Mouse (Mus musculus) bone marrow macrophage, adult 2 months (primary cell): ENCODE data around the gene Shisal2a. TPM values are rescaled to one million over a fixed set of nuclear protein-coding genes. Genes with fewer than 3 reads are reported as not detected.

Source experiments
- H3K27ac ChIP-seq: 2 replicates; pipeline ENCODE4 v1.5.1; 2012; ENCODE audit warnings: low read depth, low read length; ENCODE audit not compliant: insufficient read depth
- H3K4me1 ChIP-seq: 2 replicates; pipeline ENCODE4 v1.6.1; 2012; ENCODE audit warnings: low read length; ENCODE audit not compliant: control insufficient read depth, insufficient read depth
- H3K4me3 ChIP-seq: 2 replicates; pipeline ENCODE4 v1.5.1; 2012; ENCODE audit warnings: mild to moderate bottlenecking, low read length, moderate library complexity; ENCODE audit not compliant: insufficient read depth
- CTCF ChIP-seq: IDR thresholded peaks from 2 replicates; pipeline ENCODE4 v1.5.1; 2012; ENCODE audit warnings: low read depth, mild to moderate bottlenecking, low read length, moderate library complexity
- POLR2A ChIP-seq: IDR thresholded peaks from 2 replicates; pipeline ENCODE4 v1.6.1; 2012; ENCODE audit warnings: mild to moderate bottlenecking, low read depth, low read length, borderline replicate concordance
- polyA plus RNA-seq: library from polyadenylated mRNA; stranded (reverse); fragments of >200 nt; gene quantifications from 2 replicates; pipeline ENCODE4 v1.2.4, GENCODE M21; 2012; ENCODE audit not compliant: missing spikeins, insufficient read depth, insufficient read length

Shisal2a gene
- polyA plus RNA-seq, 1 experiment, result not detected

DNA sequence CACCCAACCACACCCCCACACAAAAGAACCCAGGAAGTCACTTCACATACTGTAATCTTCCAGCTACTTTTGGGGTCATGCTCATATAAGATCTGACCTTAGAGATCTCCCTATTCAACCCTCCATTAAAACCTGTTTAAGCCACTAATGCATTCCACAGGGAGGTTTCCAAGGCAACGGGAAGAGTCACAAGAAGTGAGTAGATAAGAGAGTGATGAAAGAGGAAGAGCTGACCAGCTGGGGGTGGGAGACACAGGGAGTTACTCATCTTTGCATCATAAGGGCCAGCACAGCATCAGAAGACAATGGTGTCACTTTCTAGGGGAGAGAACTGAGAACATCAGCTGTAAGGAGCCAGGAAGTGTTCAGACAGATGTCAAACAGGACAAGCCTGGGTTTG lies 3.0 kb downstream of the Shisal2a start:
- no peak overlapping the region for H3K4me3 ChIP-seq
- TF ChIP-seq POLR2A, result no peak
- TF ChIP-seq CTCF, result no peak
- no peak overlapping the region for H3K27ac ChIP-seq
- peaks cover 3% of the 10 kb centered on the region; the same call in 1 of the 2 replicates for H3K4me1 ChIP-seq

DNA sequence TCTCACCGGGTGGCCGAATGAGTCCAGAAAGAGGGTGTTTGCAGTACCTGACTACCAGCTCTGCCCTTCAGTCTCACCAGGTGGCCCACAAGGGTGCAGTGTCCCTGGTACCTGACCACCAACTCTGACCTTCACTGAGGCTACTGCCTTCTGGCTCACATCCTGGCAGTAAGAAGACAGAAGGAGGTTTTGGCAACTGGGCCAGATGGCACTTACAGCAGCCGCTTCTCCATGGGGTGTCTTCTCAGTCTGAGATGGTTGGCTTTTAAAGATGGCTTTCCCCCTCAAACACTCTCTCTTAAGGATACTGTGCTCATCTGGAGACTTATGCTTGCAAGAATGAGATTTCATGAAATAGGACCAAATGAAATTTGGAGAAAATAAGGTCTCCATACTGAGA lies 3.7 kb downstream of the Shisal2a start:
- peaks cover 3% of the 10 kb centered on the region; the same call in 1 of the 2 replicates for H3K4me1 ChIP-seq
- no peak overlapping the region for H3K4me3 ChIP-seq

DNA sequence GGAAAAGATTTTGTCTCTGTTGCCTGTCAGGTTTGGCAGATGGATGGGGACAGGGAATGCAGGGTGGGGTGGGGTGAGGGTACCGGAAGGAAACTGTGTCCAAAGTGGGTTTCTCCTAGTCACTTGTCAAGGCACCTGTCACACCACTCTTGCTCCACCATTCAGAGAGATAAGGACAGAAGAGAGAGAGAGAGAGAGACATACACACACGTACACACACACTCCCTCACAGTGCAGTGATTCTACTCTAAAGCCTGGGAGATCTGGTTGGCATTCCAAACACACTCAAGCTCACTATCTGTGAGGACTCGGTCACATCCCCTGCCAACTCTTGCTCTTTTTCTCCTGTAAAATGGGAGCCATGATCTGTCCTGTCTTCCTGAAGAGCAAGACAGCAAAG lies 11.0 kb downstream of the Shisal2a start:
- H3K27ac ChIP-seq, result no peak overlapping the region
- H3K4me3 ChIP-seq, result no peak overlapping the region
- TF ChIP-seq CTCF (no peak), POLR2A (no peak)
- H3K4me1 ChIP-seq, result peaks cover 18% of the 10 kb centered on the region

More for the DNA sequence above, 3.7 kb downstream of the Shisal2a start:
- no peak overlapping the region for H3K27ac ChIP-seq
- TF ChIP-seq CTCF (no peak), POLR2A (no peak)

DNA sequence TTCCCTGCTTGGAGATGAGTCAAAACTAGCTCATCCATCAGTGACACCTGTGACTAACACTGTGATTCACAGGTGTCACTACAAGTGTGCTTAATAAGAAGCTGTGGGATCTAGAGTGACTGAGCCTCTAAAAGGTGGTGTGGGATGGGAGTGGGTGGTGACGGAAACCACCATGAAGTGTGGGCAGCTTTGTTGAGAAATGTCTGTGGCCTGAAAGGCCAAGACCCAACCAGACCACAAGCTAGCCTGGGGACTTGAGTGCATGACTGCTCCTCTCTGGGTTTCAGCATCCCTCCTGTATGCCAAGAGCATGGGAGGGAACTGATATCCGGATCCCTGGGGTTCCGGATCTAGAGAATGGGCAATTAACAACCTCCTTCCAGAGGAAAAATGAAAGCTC lies 11.7 kb downstream of the Shisal2a start:
- no peak for TF ChIP-seq POLR2A
- no peak for TF ChIP-seq CTCF
- Histone ChIP-seq H3K4me1 (peaks cover 18% of the 10 kb centered on the region), H3K27ac (no peak overlapping the region), H3K4me3 (no peak overlapping the region)

DNA sequence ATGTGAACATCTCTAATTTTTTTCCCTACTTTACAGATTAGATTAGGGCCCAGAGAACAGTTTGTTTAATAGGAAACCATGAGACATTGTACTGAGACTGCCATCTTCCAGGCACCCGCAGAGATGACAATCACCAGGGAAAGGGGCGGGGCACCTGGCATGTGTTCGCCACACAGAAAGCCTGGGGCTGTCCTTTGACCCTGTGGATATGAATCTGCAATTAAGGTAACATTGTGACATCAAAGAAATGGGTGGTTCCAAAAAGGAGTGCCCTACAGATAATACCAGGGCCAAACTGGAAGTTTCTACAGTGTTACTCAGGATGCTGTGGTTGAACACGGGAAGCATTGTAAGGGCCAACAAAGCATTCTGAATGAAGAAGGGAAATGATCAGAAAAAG lies 12.7 kb downstream of the Shisal2a start:
- no peak overlapping the region for H3K4me3 ChIP-seq
- TF ChIP-seq POLR2A (no peak), CTCF (no peak)
- H3K4me1 ChIP-seq, result peaks cover 18% of the 10 kb centered on the region
- no peak overlapping the region for H3K27ac ChIP-seq

DNA sequence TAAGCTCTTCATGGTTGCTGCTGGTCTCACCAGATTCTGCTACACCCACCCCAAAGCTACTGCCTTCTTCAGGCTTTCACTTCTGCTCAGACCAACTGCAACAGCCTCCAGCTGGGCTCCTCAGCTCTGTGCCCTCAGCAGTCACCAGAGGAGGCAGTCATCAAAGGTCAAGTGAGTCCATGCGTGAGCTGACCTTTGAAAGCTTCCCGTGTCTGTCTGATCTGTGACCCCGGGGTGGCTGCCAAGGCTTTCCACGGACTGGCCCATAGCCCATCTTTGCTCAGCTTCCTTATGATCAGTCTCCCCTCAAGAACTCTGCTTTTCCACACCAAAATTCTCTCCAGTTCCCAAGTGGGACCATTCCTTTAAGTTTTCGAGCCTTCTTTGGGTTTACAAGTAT lies 13.9 kb downstream of the Shisal2a start:
- H3K27ac ChIP-seq, result peak overlapping the region; percentile 77
- no peak overlapping the region; the same call in 1 of the 2 replicates for H3K4me3 ChIP-seq
- peaks cover 18% of the 10 kb centered on the region for H3K4me1 ChIP-seq
- no peak for TF ChIP-seq POLR2A
- no peak for TF ChIP-seq CTCF

DNA sequence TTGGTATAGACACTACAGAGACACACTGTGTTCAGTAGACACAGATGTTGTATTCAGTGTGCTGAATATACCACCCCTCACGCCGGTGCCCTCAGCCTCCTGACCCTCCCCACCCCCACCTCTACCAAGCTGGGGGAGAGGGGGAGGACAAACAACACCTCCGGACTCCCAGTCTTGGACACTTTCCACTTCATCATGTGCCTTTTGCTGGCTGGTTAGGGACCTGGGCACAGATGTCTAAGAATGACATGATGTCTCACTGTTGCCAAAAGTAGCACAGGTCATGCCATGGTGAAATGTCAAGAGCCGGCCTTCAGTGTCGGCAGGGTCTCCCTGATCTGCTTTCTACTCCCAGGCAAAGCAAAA lies 19.1 kb downstream of the Shisal2a start:
- Histone ChIP-seq H3K4me1 (peaks cover 5% of the 10 kb centered on the region), H3K4me3 (no peak overlapping the region), H3K27ac (no peak overlapping the region)
- TF ChIP-seq CTCF (no peak), POLR2A (no peak)

DNA sequence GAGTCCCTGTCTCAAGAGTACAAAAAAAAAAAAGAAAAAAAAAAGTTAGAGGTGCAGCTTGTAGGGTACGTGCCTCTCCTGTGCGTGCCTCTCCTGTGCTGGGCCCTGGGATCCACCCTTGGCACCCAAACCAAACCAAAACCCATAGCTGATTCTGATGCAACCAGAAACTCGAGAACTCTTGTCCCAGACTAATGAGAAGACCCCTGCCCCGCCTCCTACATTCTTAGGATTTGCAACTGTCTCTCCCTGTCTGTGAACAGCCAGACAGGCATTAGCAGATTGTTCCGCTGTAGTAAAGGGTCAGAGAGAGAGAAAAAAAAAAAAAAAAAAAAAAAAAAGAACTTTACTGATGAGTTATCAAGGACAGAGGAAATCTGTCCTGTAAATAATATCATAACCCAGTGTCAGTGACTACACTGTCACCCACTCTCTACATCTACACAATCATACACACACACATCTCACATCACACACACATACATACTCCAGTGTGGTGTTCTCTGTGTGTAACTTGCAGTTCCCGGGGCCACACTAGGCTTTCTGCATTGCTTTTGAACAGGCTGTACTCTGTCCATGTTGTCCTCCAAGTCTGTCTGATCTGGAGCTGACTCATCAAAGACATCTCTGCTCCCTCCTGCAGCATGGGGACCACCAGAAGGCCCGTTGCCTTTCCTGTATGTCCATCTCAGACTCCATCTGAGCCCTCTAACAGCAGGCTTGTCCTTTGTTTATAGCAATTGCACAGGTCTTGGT lies 19.6 kb downstream of the Shisal2a start:
- H3K4me1 ChIP-seq, result peaks cover 2% of the 10 kb centered on the region; the same call in 1 of the 2 replicates
- H3K27ac ChIP-seq, result no peak overlapping the region
- TF ChIP-seq POLR2A (no peak), CTCF (no peak)
- H3K4me3 ChIP-seq, result no peak overlapping the region

DNA sequence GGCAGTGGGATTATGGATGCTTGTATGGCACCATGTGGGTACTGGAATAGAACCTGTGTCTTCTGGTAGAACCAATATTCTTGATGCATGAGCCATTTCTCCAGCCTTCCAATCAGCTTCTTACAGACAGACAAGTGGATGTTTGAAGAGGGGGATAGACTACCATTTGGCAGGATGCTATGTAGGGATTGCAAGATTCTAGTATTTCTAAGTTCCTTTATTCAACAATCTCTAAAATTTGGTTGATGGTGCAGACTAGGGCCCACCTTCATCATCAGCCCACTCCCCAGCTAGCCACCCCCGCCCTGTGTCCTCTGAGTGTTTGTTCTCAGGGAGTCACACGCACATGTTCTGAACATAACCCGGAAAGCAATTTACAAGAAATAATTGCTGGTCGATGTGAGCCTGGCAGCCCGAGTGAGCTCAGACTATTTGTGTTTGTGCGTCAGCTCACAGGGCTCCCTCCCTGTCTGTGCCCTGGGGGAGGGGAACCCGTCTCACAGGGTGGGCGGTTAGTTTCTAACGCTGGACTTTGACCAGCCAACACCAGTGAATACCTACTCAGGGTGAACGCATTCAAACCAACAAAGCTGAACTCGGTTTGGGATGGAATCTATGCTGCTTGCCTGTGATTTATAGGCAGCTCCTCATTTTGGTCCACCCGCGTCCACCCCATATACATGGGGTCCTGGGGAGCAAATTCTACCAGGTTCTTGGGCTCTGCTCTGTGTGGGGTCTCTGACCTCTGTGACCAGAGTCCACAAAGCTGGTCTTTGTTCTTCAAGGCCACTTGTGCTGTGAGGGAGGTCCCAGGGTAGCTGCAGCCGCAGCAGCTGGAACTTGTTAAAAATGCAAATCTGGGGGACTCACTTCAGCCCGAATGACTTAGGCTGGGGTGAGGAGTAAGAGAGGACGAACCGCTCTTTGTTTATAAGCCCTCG lies 20.6 kb downstream of the Shisal2a start:
- TF ChIP-seq POLR2A (no peak), CTCF (no peak)
- Histone ChIP-seq H3K4me3 (no peak overlapping the region), H3K27ac (no peak overlapping the region), H3K4me1 (no peaks in the 10 kb centered on the region)
